Mouse (Mus musculus) embryonic facial prominence, embryonic 15.5 days (tissue): Measurements from ENCODE around the gene Slc22a7. TPM values are rescaled to one million over a fixed set of nuclear protein-coding genes. Genes with fewer than 3 reads are reported as not detected.

Source experiments
- ATAC-seq: fragments of 200-750 bp; cut with Nextera tagmentation; 2 replicates; pipeline ENCODE4 v1.8.0; 2017; ENCODE audit warnings: low read depth, moderate TSS enrichment; ENCODE audit not compliant: insufficient number of reproducible peaks, low FRiP score, low TSS enrichment
- H3K27ac ChIP-seq: fragments of 300-500 bp; sonication (generic); replicated peaks from 2 replicates; pipeline ENCODE4 v1.5.1; 2015; ENCODE audit warnings: mild to moderate bottlenecking, inconsistent platforms
- H3K27me3 ChIP-seq: fragments of 300-500 bp; sonication (generic); 2 replicates; pipeline ENCODE4 v1.6.1; 2015; ENCODE audit warnings: inconsistent platforms
- H3K36me3 ChIP-seq: fragments of 300-500 bp; sonication (generic); 2 replicates; pipeline ENCODE4 v1.6.1; 2015; ENCODE audit warnings: mild to moderate bottlenecking, inconsistent platforms
- H3K4me1 ChIP-seq: fragments of 300-500 bp; sonication (generic); 2 replicates; pipeline ENCODE4 v1.6.1; 2015; ENCODE audit warnings: inconsistent platforms
- H3K4me2 ChIP-seq: fragments of 300-500 bp; sonication (generic); replicated peaks from 2 replicates; pipeline ENCODE4 v1.6.1; 2015; ENCODE audit warnings: mild to moderate bottlenecking, inconsistent platforms
- H3K4me3 ChIP-seq: fragments of 300-500 bp; sonication (generic); replicated peaks from 2 replicates; pipeline ENCODE4 v1.5.1; 2015; ENCODE audit warnings: mild to moderate bottlenecking, inconsistent platforms
- H3K9ac ChIP-seq: fragments of 300-500 bp; sonication (generic); 2 replicates; pipeline ENCODE4 v1.6.1; 2015; ENCODE audit warnings: inconsistent platforms
- H3K9me3 ChIP-seq: fragments of 300-500 bp; sonication (generic); replicated peaks from 2 replicates; pipeline ENCODE4 v1.6.1; 2016; ENCODE audit warnings: inconsistent platforms
- WGBS: fragments of 180-500 bp; shearing (Covaris S2); methylation state at CpG from one replicate; pipeline ENCODE4 v1.1.7; 2015; 5-methylcytosine and 5-hydroxymethylcytosine counted together
- polyA plus RNA-seq: library from polyadenylated mRNA; unstranded; fragments of >200 nt; fragmentation: Nextera tagmentation; extraction: Ambion mirVana; gene quantifications from 2 replicates; pipeline ENCODE4 v1.2.1, GENCODE M21; 2015

The Slc22a7 gene
- polyA plus RNA-seq: 0.15 TPM in 1 of 2 replicates, not detected in the other

GRCm38 (mm10) chr17:46438298-46438873 lies at the start of gene Slc22a7:
Gene Slc22a7, minus strand, starts transcription at chr17:46438457.
- Histone ChIP-seq H3K36me3 (no peaks in the 10 kb centered on the region), H3K27ac (no peak within 1 kb of the TSS), H3K9ac (no peak within 1 kb of the TSS), H3K4me2 (no peak within 1 kb of the TSS), H3K4me3 (no peak within 1 kb of the TSS), H3K9me3 (no peaks in the 10 kb centered on the region), H3K27me3 (peaks cover 23% of the 10 kb centered on the region), H3K4me1 (peaks cover 11% of the 10 kb centered on the region)
- WGBS: 88% methylated on average over 4 of the region's 4 CpGs
- no peak for ATAC-seq

GRCm38 (mm10) chr17:46487431-46487830 lies 49.2 kb upstream of the Slc22a7 start, which contains the start of gene Ttbk1:
Gene Ttbk1, minus strand, starts transcription at chr17:46487675.
- peak within 1 kb of the TSS; percentile 41 for H3K4me3 ChIP-seq
- peaks cover 76% of the 10 kb centered on the region for H3K27me3 ChIP-seq
- ATAC-seq: no peak
- 0% methylated on average over 6 of the region's 49 CpGs for WGBS
- H3K9me3 ChIP-seq: no peaks in the 10 kb centered on the region
- H3K36me3 ChIP-seq: no peaks in the 10 kb centered on the region
- no peak within 1 kb of the TSS for H3K9ac ChIP-seq
- H3K4me1 ChIP-seq: peaks cover 14% of the 10 kb centered on the region
- peak within 1 kb of the TSS; percentile 59 for H3K4me2 ChIP-seq
- H3K27ac ChIP-seq: no peak within 1 kb of the TSS

DNA sequence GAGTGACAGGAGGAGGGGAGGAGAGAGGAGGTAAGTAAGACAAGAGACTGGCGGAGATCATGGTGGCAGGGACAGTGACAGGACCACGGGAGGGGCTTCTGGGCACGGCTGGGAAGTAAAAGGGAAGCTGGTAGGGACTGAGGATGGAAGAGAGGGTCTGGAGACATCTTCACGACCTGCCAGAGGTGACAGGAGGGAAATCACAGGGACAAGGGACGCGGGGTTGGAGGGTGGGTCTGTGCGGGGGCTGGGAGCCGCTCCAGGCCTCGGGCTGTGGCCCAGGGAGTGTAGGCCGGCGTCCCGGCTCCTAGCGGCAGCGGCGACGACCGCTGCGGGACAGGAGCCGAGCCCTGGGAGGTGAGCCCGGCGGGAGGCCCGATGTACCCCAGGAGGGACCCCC lies 48.7 kb upstream of the Slc22a7 start:
- Histone ChIP-seq H3K36me3 (no peaks in the 10 kb centered on the region), H3K4me1 (peaks cover 14% of the 10 kb centered on the region), H3K9ac (no peak overlapping the region), H3K27me3 (peaks cover 77% of the 10 kb centered on the region), H3K27ac (no peak overlapping the region), H3K9me3 (no peaks in the 10 kb centered on the region), H3K4me3 (peak overlapping the region; percentile 41), H3K4me2 (peak overlapping the region; percentile 59)
- no peak for ATAC-seq
- WGBS: 4% methylated on average over 22 of the region's 22 CpGs

DNA sequence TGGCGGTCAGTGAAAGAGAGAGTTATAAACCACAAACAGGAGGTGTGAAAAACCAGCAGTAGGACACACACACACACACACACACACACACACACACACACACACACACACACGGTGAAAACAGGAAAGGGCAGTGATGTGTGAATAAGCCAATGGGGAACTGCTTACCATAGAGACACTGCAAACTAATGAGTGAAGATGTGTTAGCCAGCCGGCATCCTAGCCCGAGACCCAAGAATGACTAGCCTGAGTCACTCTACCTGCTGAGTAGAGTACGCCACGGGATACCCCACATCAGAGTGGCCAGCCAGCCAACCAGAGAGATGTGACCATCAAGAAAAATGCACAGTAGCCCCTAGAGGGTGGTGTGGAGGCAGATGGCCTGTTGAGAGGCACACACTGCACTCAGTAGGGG lies 46.2 kb upstream of the Slc22a7 start:
- Histone ChIP-seq H3K4me2 (peak overlapping the region; percentile 47; the same call in 1 of the 2 replicates), H3K4me3 (no peak overlapping the region), H3K27ac (no peak overlapping the region), H3K4me1 (peaks cover 14% of the 10 kb centered on the region), H3K27me3 (peaks cover 74% of the 10 kb centered on the region), H3K9ac (no peak overlapping the region), H3K9me3 (no peaks in the 10 kb centered on the region), H3K36me3 (no peaks in the 10 kb centered on the region)
- ATAC-seq: no peak
- WGBS: 12% methylated on average over 6 of the region's 6 CpGs

DNA sequence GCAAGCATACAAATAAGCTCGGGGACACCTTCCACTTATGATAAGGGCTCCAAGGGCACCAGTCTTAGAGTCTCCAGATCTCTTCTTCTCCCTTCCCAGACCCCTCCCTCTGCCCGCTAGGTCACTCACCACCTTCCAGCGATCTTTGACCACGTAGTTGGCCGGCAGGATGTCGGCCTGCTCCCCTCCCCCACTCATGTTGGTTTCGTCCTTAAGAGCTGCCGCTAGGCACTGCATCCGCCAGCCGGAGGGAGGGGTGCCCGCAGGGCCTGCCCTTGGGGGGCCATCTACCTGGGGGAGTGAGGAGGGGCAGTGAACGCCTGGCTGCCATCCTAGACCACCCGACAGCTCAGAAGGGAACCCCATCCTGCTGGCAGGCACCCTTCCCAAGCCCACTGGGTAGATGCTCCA lies 45.8 kb upstream of the Slc22a7 start:
- ATAC-seq: no peak
- Histone ChIP-seq H3K4me3 (peak overlapping the region; percentile 25), H3K36me3 (no peaks in the 10 kb centered on the region), H3K9ac (no peak overlapping the region), H3K4me1 (peaks cover 14% of the 10 kb centered on the region), H3K27ac (no peak overlapping the region), H3K27me3 (peaks cover 72% of the 10 kb centered on the region), H3K4me2 (peak overlapping the region; percentile 47), H3K9me3 (no peaks in the 10 kb centered on the region)
- WGBS: 1% methylated on average over 13 of the region's 13 CpGs

GRCm38 (mm10) chr17:46483561-46484001 lies 45.3 kb upstream of the Slc22a7 start:
- Histone ChIP-seq H3K36me3 (no peaks in the 10 kb centered on the region), H3K27ac (no peak overlapping the region), H3K4me1 (peaks cover 14% of the 10 kb centered on the region), H3K9ac (no peak overlapping the region), H3K4me2 (peak overlapping the region; percentile 47), H3K27me3 (peaks cover 68% of the 10 kb centered on the region), H3K9me3 (no peaks in the 10 kb centered on the region), H3K4me3 (peak overlapping the region; percentile 25)
- under 1% methylated on average over 16 of the region's 16 CpGs for WGBS
- no peak; the same call in 1 of the 2 replicates for ATAC-seq

DNA sequence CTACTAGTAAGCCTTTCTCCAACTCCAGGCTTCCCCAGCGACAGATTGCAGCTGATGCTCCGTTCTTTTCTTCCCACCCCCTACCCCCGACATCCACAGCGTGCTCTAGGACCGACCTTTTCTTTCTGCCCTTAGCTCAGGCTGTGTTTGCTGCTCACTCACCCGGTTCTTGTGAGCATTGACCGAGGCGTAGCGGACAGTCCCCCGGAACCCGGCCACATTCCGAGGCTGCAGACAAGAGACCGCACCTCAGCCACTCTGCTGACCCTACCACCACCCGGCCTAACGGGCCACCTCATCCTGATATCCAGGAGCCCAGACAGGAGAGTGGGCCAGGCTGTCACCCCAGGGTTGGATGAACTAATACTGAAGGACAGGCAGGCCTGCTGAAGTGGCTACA lies 39.0 kb upstream of the Slc22a7 start:
- H3K9me3 ChIP-seq: no peaks in the 10 kb centered on the region
- no peak overlapping the region for H3K4me3 ChIP-seq
- no peak overlapping the region for H3K27ac ChIP-seq
- no peaks in the 10 kb centered on the region for H3K36me3 ChIP-seq
- 88% methylated on average over 15 of the region's 15 CpGs for WGBS
- no peak for ATAC-seq
- H3K27me3 ChIP-seq: peaks cover 6% of the 10 kb centered on the region; the same call in 1 of the 2 replicates
- no peak overlapping the region for H3K4me2 ChIP-seq
- no peaks in the 10 kb centered on the region for H3K4me1 ChIP-seq
- no peak overlapping the region for H3K9ac ChIP-seq

GRCm38 (mm10) chr17:46476601-46477000 lies 38.3 kb upstream of the Slc22a7 start:
- WGBS: 53% methylated on average over 8 of the region's 8 CpGs
- Histone ChIP-seq H3K36me3 (no peaks in the 10 kb centered on the region), H3K9me3 (no peaks in the 10 kb centered on the region), H3K27ac (no peak overlapping the region), H3K9ac (no peak overlapping the region), H3K4me1 (no peaks in the 10 kb centered on the region), H3K4me2 (no peak overlapping the region), H3K27me3 (peaks cover 6% of the 10 kb centered on the region; the same call in 1 of the 2 replicates), H3K4me3 (no peak overlapping the region)
- ATAC-seq: no peak

GRCm38 (mm10) chr17:46467830-46468229 lies 29.6 kb upstream of the Slc22a7 start:
- Histone ChIP-seq H3K27me3 (no peaks in the 10 kb centered on the region), H3K9ac (no peak overlapping the region), H3K4me2 (no peak overlapping the region), H3K4me1 (no peaks in the 10 kb centered on the region), H3K9me3 (no peaks in the 10 kb centered on the region), H3K36me3 (no peaks in the 10 kb centered on the region), H3K4me3 (no peak overlapping the region), H3K27ac (no peak overlapping the region)
- ATAC-seq: no peak
- 60% methylated on average over 9 of the region's 9 CpGs for WGBS

DNA sequence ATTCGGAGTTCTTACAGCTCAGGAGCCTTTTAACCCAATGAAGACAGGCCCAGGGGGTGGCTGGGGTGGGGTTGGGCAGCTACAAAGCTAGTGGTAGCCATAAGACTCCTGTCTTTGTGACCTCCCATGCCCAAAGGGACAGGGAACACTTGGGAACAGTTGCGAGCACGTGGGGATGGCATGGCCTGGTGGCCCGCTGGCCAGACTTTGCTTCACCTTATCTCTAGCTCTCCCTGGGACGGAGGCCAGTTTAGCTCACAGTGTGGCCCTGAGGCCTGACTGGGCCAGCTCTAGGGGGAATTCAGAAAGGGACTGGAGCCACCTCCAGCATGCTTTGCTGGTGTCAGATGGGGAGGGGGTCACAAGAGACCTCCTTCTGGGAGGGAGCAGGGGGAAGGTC lies 24.0 kb upstream of the Slc22a7 start:
- Histone ChIP-seq H3K9me3 (no peaks in the 10 kb centered on the region), H3K27ac (no peak overlapping the region), H3K9ac (no peak overlapping the region), H3K4me2 (no peak overlapping the region), H3K4me3 (no peak overlapping the region), H3K27me3 (peaks cover 48% of the 10 kb centered on the region), H3K36me3 (no peaks in the 10 kb centered on the region), H3K4me1 (peaks cover 13% of the 10 kb centered on the region)
- 81% methylated on average over 5 of the region's 5 CpGs for WGBS
- ATAC-seq: no peak

DNA sequence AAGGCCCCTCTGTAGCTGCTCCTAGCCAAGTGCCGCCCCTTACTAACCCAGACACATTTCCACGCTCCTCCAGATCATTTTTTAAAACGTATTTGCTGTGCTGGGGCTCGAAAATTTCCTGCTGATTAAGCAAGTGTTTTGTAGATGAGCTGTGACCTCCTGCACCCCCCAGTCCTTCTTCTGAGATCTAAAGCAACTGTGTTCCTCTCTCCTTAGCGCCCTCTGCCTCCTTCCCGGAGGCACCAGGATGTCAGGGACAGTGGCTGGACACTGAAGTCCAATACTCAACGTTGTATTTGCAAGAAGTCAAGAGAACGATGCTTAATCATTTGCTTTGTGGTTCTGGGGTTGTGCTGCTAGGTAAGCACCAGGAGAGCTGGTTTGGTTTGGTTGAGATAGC lies 23.1 kb upstream of the Slc22a7 start:
- 10% methylated on average over 8 of the region's 8 CpGs for WGBS
- Histone ChIP-seq H3K4me2 (peak overlapping the region; percentile 70), H3K27me3 (peaks cover 57% of the 10 kb centered on the region), H3K27ac (no peak overlapping the region), H3K9me3 (no peaks in the 10 kb centered on the region), H3K4me3 (peak overlapping the region; percentile 37), H3K9ac (0 out of 2 replicates have a peak overlapping the region, but pooled peaks have one; percentile 31), H3K4me1 (peaks cover 13% of the 10 kb centered on the region), H3K36me3 (no peaks in the 10 kb centered on the region)
- ATAC-seq: no peak

DNA sequence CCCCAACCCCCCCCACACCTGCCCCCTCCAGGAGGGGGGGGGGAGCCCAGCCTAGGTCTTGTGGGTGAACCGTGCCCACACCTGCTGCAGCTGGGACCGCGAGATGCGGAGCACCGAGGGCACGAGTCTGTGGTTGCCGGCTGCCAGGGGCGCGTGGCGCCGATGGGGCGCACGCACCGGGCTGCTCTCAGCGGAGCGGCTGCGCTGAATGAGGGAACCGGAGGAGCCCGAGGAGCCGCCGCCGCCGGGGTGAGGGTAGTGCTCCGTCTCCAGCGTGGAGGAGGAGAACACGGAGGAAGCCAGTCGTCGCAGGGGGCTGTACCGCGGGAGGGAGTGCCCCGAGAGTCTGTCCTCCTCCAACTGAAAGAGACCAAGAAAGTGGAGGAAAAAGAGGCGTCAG lies 22.4 kb upstream of the Slc22a7 start:
- H3K9me3 ChIP-seq: no peaks in the 10 kb centered on the region
- under 1% methylated on average over 32 of the region's 32 CpGs for WGBS
- H3K9ac ChIP-seq: peak overlapping the region; percentile 31; the same call in 1 of the 2 replicates
- H3K4me3 ChIP-seq: peak overlapping the region; percentile 37
- no peak overlapping the region for H3K27ac ChIP-seq
- no peaks in the 10 kb centered on the region for H3K36me3 ChIP-seq
- peaks cover 16% of the 10 kb centered on the region for H3K4me1 ChIP-seq
- peaks cover 63% of the 10 kb centered on the region for H3K27me3 ChIP-seq
- peak overlapping the region; percentile 70 for H3K4me2 ChIP-seq
- no peak for ATAC-seq
